ENCODE assay signal across 8 mouse cellular contexts in the genomic region with DNA sequence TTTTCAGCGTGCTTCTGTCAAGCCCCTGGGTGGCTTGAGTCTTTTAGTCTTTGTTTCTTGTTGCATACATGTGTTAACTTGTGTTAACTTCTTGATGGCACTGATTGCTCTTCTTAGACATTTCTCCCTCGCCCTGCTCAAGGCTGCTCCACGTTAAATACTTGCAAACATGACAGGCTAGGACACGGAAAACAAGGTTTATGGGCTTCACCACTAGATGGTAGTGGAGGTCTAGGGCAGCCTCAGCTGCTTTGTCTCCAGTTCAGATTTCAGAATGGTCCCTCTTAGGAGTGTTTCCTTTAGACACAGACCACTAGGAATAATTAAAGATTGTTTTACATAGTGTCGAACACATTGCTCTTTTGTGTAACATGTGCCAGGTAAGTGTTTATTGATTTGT. TPM values are rescaled to one million over a fixed set of nuclear protein-coding genes. Genes with fewer than 3 reads are reported as not detected.
DNase-seq lines count a peak whose midpoint lies in the region; ATAC-seq lines count a peak whose summit lies in the region.

No protein-coding gene starts in this region.

- H3K36me3 ChIP-seq in embryonic facial prominence, embryonic 10.5 days (replicated peaks): no peaks in the 10 kb centered on the region
- no peaks in the 10 kb centered on the region for H3K36me3 ChIP-seq in hindbrain, embryonic 15.5 days
- H3K36me3 ChIP-seq in limb, embryonic 11.5 days (ENCODE audit: control insufficient read depth, insufficient read depth, low read length): no peaks in the 10 kb centered on the region

- H3K27ac ChIP-seq in embryonic facial prominence, embryonic 10.5 days (replicated peaks): no peak overlapping the region
- no peak overlapping the region for H3K27ac ChIP-seq in hindbrain, embryonic 15.5 days (replicated peaks)
- no peak overlapping the region for H3K27ac ChIP-seq in limb, embryonic 11.5 days (replicated peaks; ENCODE audit: low read depth, low read length)

- 44% methylated on average over 5 of the region's 5 CpGs for WGBS in embryonic facial prominence, embryonic 10.5 days
- WGBS in hindbrain, embryonic 15.5 days: 47% methylated on average over 5 of the region's 5 CpGs
- WGBS in limb, embryonic 11.5 days: 32% methylated on average over 5 of the region's 5 CpGs

- no peak overlapping the region for H3K4me2 ChIP-seq in hindbrain, embryonic 15.5 days
- no peak overlapping the region for H3K4me2 ChIP-seq in limb, embryonic 11.5 days (ENCODE audit: low read depth, severe bottlenecking)

- no peak overlapping the region for H3K4me3 ChIP-seq in embryonic facial prominence, embryonic 10.5 days
- no peak overlapping the region for H3K4me3 ChIP-seq in hindbrain, embryonic 15.5 days
- H3K4me3 ChIP-seq in limb, embryonic 11.5 days (ENCODE audit: low read depth, low read length): no peak overlapping the region

- peaks cover 3% of the 10 kb centered on the region for H3K4me1 ChIP-seq in embryonic facial prominence, embryonic 10.5 days
- no peaks in the 10 kb centered on the region for H3K4me1 ChIP-seq in hindbrain, embryonic 15.5 days (replicated peaks)
- no peaks in the 10 kb centered on the region for H3K4me1 ChIP-seq in limb, embryonic 11.5 days (ENCODE audit: control insufficient read depth, insufficient read depth, low read length)

- DNase-seq in kidney, adult 8-10 months: peak; percentile 4 to 31
- no peak for DNase-seq in kidney, adult 18-20 months
- DNase-seq in adrenal gland, adult 2 months: peak; percentile 63
- DNase-seq in embryonic facial prominence, embryonic 10.5 days (ENCODE audit: low spot score): peak; percentile 55
- DNase-seq in limb, embryonic 11.5 days (ENCODE audit: low spot score): peak; percentile 54
- DNase-seq in naive thymus-derived CD4-positive, alpha-beta T cell, adult 2 months (ENCODE audit: low read depth): peak; percentile 77
- DNase-seq in thymus, postnatal 4 days: peak; percentile 71

- no peak overlapping the region for H3K9ac ChIP-seq in hindbrain, embryonic 15.5 days
- no peak overlapping the region for H3K9ac ChIP-seq in limb, embryonic 11.5 days (ENCODE audit: low read length)

- ATAC-seq in hindbrain, embryonic 15.5 days (ENCODE audit: low FRiP score, low read depth): peak; percentile 83
- ATAC-seq in limb, embryonic 11.5 days (ENCODE audit: insufficient number of reproducible peaks, low FRiP score, low TSS enrichment, low read depth): peak; percentile 72; the same call in 1 of the 2 replicates

- H3K9me3 ChIP-seq in embryonic facial prominence, embryonic 10.5 days: no peaks in the 10 kb centered on the region
- H3K9me3 ChIP-seq in hindbrain, embryonic 15.5 days: no peaks in the 10 kb centered on the region
- no peaks in the 10 kb centered on the region for H3K9me3 ChIP-seq in limb, embryonic 11.5 days (ENCODE audit: control insufficient read depth, low read length)

- H3K27me3 ChIP-seq in embryonic facial prominence, embryonic 10.5 days (replicated peaks; ENCODE audit: low read depth, poor library complexity, severe bottlenecking): no peaks in the 10 kb centered on the region
- H3K27me3 ChIP-seq in hindbrain, embryonic 15.5 days: no peaks in the 10 kb centered on the region
- no peaks in the 10 kb centered on the region for H3K27me3 ChIP-seq in limb, embryonic 11.5 days (ENCODE audit: control insufficient read depth, insufficient read depth, low read length)

RNA-seq across cellular contexts. Expression of gene Gpr87, which starts 19.7 kb away (rescaled TPM):
- total RNA-seq in adrenal gland, adult 2 months (2021): not detected
- polyA plus RNA-seq in adrenal gland, adult 2 months (2012; rRNA removed): not detected in 2 replicates
- polyA plus RNA-seq in embryonic facial prominence, embryonic 10.5 days (2016; fragmentation: Nextera tagmentation; extraction: Ambion mirVana): 0.28 and 0.31 TPM in 2 replicates
- 0.09 and 0.14 TPM in 2 replicates for polyA plus RNA-seq in hindbrain, embryonic 15.5 days (2015; fragmentation: Nextera tagmentation; extraction: Ambion mirVana)
- polyA plus RNA-seq in limb, embryonic 11.5 days (2014; fragmentation: Nextera tagmentation; extraction: Ambion mirVana): 0.68 and 1.1 TPM in 2 replicates

RNA-seq across cellular contexts. Expression of gene P2ry14, which starts 21.8 kb away (rescaled TPM):
- 10 to 100 TPM; 13.7 to 26.7 TPM for total RNA-seq in adrenal gland, adult 2 months (2021)
- polyA plus RNA-seq in adrenal gland, adult 2 months (2012; rRNA removed): 2.5 and 3.6 TPM in 2 replicates
- 1.6 and 1.8 TPM in 2 replicates for polyA plus RNA-seq in embryonic facial prominence, embryonic 10.5 days (2016; fragmentation: Nextera tagmentation; extraction: Ambion mirVana)
- polyA plus RNA-seq in hindbrain, embryonic 15.5 days (2015; fragmentation: Nextera tagmentation; extraction: Ambion mirVana): 3.3 and 3.8 TPM in 2 replicates
- 0.96 and 1.1 TPM in 2 replicates for polyA plus RNA-seq in limb, embryonic 11.5 days (2014; fragmentation: Nextera tagmentation; extraction: Ambion mirVana)

RNA-seq across cellular contexts. Expression of gene P2ry13, which starts 35.4 kb away (rescaled TPM):
- 1 to 10 TPM in 1 of 2 experiments, under 1 TPM in 1; 0.98 to 1.7 TPM for total RNA-seq in adrenal gland, adult 2 months (2021)
- polyA plus RNA-seq in adrenal gland, adult 2 months (2012; rRNA removed): 0.33 and 0.41 TPM in 2 replicates
- 0.30 and 0.47 TPM in 2 replicates for polyA plus RNA-seq in embryonic facial prominence, embryonic 10.5 days (2016; fragmentation: Nextera tagmentation; extraction: Ambion mirVana)
- polyA plus RNA-seq in hindbrain, embryonic 15.5 days (2015; fragmentation: Nextera tagmentation; extraction: Ambion mirVana): 1.5 and 1.7 TPM in 2 replicates
- polyA plus RNA-seq in limb, embryonic 11.5 days (2014; fragmentation: Nextera tagmentation; extraction: Ambion mirVana): 0.20 and 0.57 TPM in 2 replicates
